Mouse (Mus musculus) macrophage (primary cell): ENCODE results near the gene Card9. TPM values are rescaled to one million over a fixed set of nuclear protein-coding genes. Genes with fewer than 3 reads are reported as not detected.
A peak's percentile ranks its signal among the peaks of the same experiment; 100 is the strongest.
"Not testable (repeated sequence)": the region's sequence is repeated elsewhere in the genome, so short reads cannot be mapped to it uniquely, and the experiment has no call there.

Source experiments
- H3K27ac ChIP-seq: fragments of 350-480 bp; formaldehyde crosslinking; 2 replicates; pipeline ENCODE4 v1.9.0; 2021
- H3K36me3 ChIP-seq: fragments of 350-480 bp; formaldehyde crosslinking; 2 replicates; pipeline ENCODE4 v1.9.0; 2021; ENCODE audit errors: inconsistent target
- H3K4me3 ChIP-seq: fragments of 350-480 bp; formaldehyde crosslinking; 2 replicates; pipeline ENCODE4 v1.9.0; 2021; ENCODE audit errors: inconsistent target
- H3K79me2 ChIP-seq: fragments of 350-480 bp; formaldehyde crosslinking; 2 replicates; pipeline ENCODE4 v1.9.0; 2021; ENCODE audit errors: inconsistent target
- WGBS: methylation state at CpG from one replicate; pipeline ENCODE4 v1.1.7; 2026; ENCODE audit warnings: inconsistent platforms; ENCODE audit not compliant: missing documents; 5-methylcytosine and 5-hydroxymethylcytosine counted together
- polyA plus RNA-seq: library from polyadenylated mRNA; stranded (reverse); fragments of 250-400 nt; gene quantifications from 3 replicates; pipeline ENCODE4 v1.2.4, GENCODE M21; 2018; ENCODE audit warnings: inconsistent platforms

Card9 gene
- polyA plus RNA-seq, 1 experiment from 2014 or later = 18.0 TPM

GRCm38 (mm10) chr2:26387713-26388112 lies 27.0 kb upstream of the Card9 start:
- 94% methylated on average over 3 of the region's 3 CpGs for WGBS
- Histone ChIP-seq H3K27ac (no peak overlapping the region), H3K36me3 (peaks cover 68% of the 10 kb centered on the region), H3K4me3 (no peak overlapping the region), H3K79me2 (peaks cover 44% of the 10 kb centered on the region)

GRCm38 (mm10) chr2:26380871-26381270 lies 20.2 kb upstream of the Card9 start:
- peaks cover 17% of the 10 kb centered on the region; the same call in 1 of the 2 replicates for H3K79me2 ChIP-seq
- peak overlapping the region; percentile 70 for H3K4me3 ChIP-seq
- H3K36me3 ChIP-seq = peaks cover 52% of the 10 kb centered on the region
- WGBS = 61% methylated on average over 3 of the region's 6 CpGs
- not testable (repeated sequence) for H3K27ac ChIP-seq

DNA sequence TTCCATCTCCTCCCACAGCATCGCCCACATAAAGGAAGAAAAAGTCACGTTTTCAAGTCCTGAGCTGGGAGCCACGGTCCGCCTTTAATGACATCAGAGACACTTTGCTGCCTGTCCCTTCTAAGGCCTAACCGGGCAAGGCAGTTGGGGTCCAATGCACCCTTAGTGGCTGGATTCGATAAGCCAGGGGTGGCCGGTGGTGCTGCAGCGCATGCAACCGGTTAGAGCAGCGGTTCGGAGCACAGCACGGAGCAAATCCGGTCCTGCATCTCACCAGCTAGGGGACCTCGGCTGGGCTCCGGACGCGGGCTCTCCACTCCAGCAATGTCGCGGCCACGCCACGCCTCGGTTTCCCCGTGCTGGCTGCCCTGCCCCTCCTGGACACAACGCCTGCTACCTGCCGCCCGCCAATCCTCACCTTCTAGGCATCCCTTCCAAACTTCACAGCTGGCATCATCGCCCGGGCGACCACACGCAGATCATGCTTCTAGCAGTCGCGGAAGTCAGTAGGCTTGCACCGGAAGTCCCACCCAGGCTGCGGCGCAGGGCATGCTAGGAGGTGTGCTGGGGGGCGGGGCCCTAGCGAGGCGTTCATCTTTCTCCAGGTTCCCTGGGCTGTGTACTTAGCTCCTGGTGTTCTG lies 19.5 kb upstream of the Card9 start, which contains the start of gene Snapc4:
Gene Snapc4 (minus strand): TSS at position 523 of the 641 bp plus-strand sequence.
- Histone ChIP-seq H3K36me3 (peaks cover 48% of the 10 kb centered on the region), H3K79me2 (peaks cover 17% of the 10 kb centered on the region; the same call in 1 of the 2 replicates), H3K27ac (no peak within 1 kb of the TSS), H3K4me3 (peak within 1 kb of the TSS; percentile 70)
- under 1% methylated on average over 38 of the region's 38 CpGs for WGBS

GRCm38 (mm10) chr2:26372396-26372795 lies 11.7 kb upstream of the Card9 start:
- Histone ChIP-seq H3K36me3 (peaks cover 91% of the 10 kb centered on the region), H3K4me3 (no peak overlapping the region), H3K79me2 (no peaks in the 10 kb centered on the region), H3K27ac (no peak overlapping the region)
- WGBS = 91% methylated on average over 8 of the region's 8 CpGs

DNA sequence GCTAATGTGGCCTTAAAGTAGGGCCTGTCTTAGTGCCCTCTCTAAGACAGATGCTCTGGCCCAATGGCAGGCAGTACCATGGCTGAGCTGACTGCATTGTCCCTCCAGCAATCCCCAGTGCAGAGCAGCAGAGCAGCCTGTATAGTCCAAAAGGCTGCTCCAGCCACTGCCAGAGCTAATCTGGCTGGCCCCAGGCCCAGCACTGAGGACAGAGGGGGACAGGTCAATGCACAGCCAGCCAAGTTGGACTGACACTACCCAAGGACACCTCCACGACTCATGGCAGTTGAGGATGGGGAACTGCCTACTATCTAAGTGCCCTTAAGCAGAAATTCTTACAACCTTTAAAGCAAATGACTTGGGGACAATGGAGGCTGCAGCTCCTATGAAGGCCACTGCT lies 7.9 kb upstream of the Card9 start:
- Histone ChIP-seq H3K27ac (no peak overlapping the region), H3K4me3 (no peak overlapping the region), H3K36me3 (peaks cover 82% of the 10 kb centered on the region), H3K79me2 (no peaks in the 10 kb centered on the region)
- 83% methylated on average over 1 of the region's 1 CpGs for WGBS

- 96% methylated on average over 6 of the region's 6 CpGs for WGBS
- Histone ChIP-seq H3K36me3 (peaks cover 76% of the 10 kb centered on the region), H3K27ac (no peak overlapping the region), H3K4me3 (no peak overlapping the region), H3K79me2 (no peaks in the 10 kb centered on the region)
Measured at GRCm38 (mm10) chr2:26367911-26368310, 7.2 kb upstream of the Card9 start.

DNA sequence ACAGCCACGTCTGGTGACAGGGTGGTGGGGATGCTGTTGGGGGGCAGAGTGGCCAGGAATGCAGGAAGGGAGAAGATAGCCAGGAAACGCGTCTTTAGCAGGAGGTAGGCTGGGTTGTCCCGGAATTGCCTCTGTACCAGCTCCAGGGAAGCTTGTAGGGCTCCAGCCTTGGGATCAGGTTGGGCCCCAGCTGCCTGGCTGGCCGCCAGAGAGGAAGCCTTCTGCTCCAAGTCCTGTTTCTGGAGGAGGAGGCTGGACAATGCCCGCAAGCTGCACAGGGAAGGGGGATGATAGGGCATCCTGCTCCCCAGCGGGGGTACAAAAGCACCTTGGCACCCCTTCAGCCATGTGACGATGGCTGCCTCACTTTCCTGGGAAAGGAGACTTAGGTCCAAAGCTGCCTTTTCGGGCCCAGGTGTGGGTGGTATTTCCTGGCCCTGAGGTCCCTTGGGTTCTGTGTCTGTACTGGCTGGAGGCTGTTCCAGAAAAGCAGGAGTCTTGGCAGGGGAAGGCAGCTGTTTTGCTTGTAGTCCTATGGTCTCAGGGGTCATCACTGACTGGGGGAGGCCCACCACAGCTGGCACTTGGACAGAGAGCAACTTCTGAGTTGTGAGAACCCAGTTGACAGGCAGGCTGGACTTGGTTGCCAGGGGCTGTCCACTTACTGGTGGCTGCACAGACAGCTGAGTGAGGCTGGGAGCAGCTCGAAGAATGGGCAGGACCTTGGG lies 4.2 kb upstream of the Card9 start:
- WGBS = 90% methylated on average over 10 of the region's 10 CpGs
- H3K79me2 ChIP-seq = peaks cover 8% of the 10 kb centered on the region; the same call in 1 of the 2 replicates

DNA sequence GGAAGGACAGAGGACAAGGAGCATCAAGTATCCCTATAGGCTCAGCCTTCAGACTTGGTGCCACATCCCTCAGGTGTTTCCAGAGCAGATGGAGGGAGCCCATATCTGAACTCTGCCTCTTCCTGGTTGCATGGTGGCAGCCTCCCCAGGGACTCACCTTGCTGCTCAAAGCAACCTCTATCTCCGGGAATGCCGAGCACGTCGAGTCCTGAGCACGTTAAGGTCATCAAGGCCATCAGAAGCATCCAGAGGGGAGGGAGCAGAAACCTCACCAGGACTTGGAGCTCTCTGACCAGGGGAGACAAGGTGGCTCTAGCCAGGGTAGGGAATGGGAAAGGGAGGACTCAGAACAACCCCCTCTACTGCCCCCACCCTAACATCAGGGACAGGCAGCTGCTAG lies 2.8 kb upstream of the Card9 start:
- Histone ChIP-seq H3K79me2 (peaks cover 22% of the 10 kb centered on the region), H3K36me3 (peaks cover 34% of the 10 kb centered on the region), H3K4me3 (no peak overlapping the region), H3K27ac (no peak overlapping the region)
- WGBS = 95% methylated on average over 5 of the region's 5 CpGs

More for the DNA sequence above, 4.2 kb upstream of the Card9 start:
- Histone ChIP-seq H3K27ac (no peak overlapping the region), H3K36me3 (peaks cover 48% of the 10 kb centered on the region), H3K4me3 (no peak overlapping the region)

- Histone ChIP-seq H3K79me2 (peaks cover 24% of the 10 kb centered on the region), H3K36me3 (peaks cover 32% of the 10 kb centered on the region), H3K4me3 (no peak overlapping the region), H3K27ac (no peak overlapping the region)
- WGBS = 85% methylated on average over 5 of the region's 5 CpGs
Measured at GRCm38 (mm10) chr2:26362991-26363390, 2.3 kb upstream of the Card9 start.

- H3K4me3 ChIP-seq = peak overlapping the region; percentile 80
Measured at GRCm38 (mm10) chr2:26359983-26360382, 735 bp downstream of the Card9 start.

DNA sequence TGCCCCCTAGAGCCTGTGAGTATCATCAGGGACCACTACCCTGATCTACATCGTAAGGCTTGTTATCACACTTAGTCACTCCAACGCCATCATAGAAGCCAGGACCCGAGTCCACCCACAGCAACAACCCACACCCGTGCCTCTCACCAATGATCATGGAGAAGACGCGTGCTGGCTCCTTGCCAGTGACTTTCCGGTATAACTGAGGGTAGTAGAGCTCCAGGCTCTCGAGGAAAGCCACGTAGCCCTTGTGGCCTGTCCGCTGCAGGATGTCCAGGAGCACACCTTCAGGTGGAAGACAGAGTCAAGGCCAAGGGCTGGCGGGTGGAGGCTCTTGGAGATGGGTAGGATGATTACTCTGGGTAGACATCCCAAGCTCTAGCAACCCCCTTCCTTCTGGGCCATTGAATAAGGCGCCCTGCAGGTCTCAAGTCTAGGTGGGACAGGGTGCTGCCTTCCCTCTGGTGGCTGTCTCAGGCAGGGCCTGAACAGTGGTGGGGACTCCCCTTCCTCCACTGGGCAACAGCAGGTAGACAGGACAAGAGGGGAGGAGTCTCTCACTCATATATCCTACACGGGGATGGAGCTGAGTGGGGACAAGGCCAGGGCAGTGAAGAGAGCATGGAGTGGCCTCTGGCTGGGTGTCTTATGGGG lies 1.9 kb downstream of the Card9 start:
- WGBS = 93% methylated on average over 11 of the region's 13 CpGs
- H3K36me3 ChIP-seq = peaks cover 33% of the 10 kb centered on the region
- no peak overlapping the region for H3K27ac ChIP-seq
- H3K4me3 ChIP-seq = no peak overlapping the region
- peaks cover 24% of the 10 kb centered on the region for H3K79me2 ChIP-seq

More at GRCm38 (mm10) chr2:26359983-26360382, 735 bp downstream of the Card9 start:
- Histone ChIP-seq H3K36me3 (peaks cover 21% of the 10 kb centered on the region), H3K27ac (peak overlapping the region; percentile 80), H3K79me2 (peaks cover 24% of the 10 kb centered on the region)
- 0% methylated on average over 6 of the region's 6 CpGs for WGBS

- Histone ChIP-seq H3K36me3 (peaks cover 33% of the 10 kb centered on the region), H3K27ac (no peak overlapping the region), H3K4me3 (no peak overlapping the region), H3K79me2 (peaks cover 24% of the 10 kb centered on the region)
- WGBS = 92% methylated on average over 15 of the region's 15 CpGs
Measured at GRCm38 (mm10) chr2:26357484-26357883, 3.2 kb downstream of the Card9 start.

DNA sequence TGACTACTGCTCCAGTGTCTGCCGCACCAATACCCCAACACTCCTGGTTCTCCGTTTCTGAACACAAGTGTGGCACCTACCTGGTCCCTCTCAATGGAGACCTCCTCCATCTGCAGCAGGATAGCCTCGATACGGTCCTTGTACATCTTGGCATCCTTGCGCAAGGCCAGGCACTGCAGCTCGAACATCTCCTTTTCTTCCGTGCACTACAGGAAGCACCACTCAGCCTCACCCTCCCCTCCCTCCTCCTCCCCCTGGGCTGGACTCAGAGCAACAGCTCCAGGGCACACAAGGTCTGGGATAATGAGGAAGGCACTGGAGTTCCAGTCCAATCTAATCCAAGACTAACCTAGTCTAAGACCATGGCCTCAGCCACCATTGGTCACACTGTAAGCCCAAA lies 4.0 kb downstream of the Card9 start:
- Histone ChIP-seq H3K36me3 (peaks cover 33% of the 10 kb centered on the region), H3K4me3 (no peak overlapping the region)
- WGBS = 54% methylated on average over 7 of the region's 7 CpGs

DNA sequence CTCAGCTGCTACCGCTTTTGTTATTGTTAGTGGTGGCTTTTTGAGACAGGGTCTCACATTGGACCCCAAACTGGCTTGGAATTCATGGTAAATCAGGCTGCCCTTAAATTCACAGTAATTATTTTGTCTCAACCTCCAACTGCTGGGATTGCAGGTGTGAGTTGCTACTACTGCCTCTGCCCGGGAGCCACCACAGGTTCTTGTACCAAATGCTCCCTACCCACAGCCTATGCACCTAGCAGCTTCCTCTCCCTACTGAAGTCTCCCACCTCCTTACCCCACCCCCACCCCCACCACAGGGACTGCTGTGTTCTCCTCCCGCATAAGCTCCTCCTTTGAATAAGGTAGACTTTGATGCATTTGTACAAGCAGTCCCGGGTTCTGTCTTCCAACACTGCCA lies 4.5 kb downstream of the Card9 start:
- Histone ChIP-seq H3K4me3 (no peak overlapping the region), H3K36me3 (peaks cover 33% of the 10 kb centered on the region), H3K79me2 (peaks cover 24% of the 10 kb centered on the region), H3K27ac (no peak overlapping the region)
- WGBS = 92% methylated on average over 4 of the region's 4 CpGs

More for the DNA sequence above, 4.0 kb downstream of the Card9 start:
- Histone ChIP-seq H3K27ac (no peak overlapping the region), H3K79me2 (peaks cover 24% of the 10 kb centered on the region)

GRCm38 (mm10) chr2:26354401-26354800 lies 6.3 kb downstream of the Card9 start:
- Histone ChIP-seq H3K4me3 (no peak overlapping the region), H3K36me3 (peaks cover 33% of the 10 kb centered on the region), H3K27ac (no peak overlapping the region), H3K79me2 (peaks cover 11% of the 10 kb centered on the region)
- 95% methylated on average over 4 of the region's 4 CpGs for WGBS
